ENCODE assay signal across 26 mouse cellular contexts in the genomic region with DNA sequence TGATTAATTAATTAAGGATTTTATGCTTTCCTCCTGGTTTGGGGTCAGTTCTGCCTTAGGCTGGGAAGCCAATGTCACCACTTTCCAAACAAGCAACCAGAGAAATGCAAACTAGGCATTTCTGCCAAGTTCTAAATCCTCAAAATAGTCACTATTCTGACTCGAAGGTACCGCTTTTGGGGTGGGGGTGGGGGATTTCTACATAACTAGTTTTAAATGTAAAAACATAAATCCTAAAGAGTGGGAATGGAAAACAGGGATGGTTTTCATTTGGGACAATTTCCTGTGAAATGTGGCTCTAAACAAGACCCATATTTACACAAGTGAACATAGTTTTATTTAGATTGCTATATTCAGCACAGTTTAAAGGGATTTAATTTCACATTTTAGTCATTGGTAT. TPM values are rescaled to one million over a fixed set of nuclear protein-coding genes. Genes with fewer than 3 reads are reported as not detected.
DNase-seq lines count a peak whose midpoint lies in the region; ATAC-seq and TF ChIP-seq lines count a peak whose summit lies in the region.
"Had no signal": no experiment of that assay in that cellular context is flagged by ENCODE, and none has a peak within 500 bp of the region (broad histone marks: within the 10 kb centered on the region; RNA-seq: fewer than 3 reads in every experiment).

No protein-coding gene starts in this region.

- no peak overlapping the region for H3K4me3 ChIP-seq in embryonic facial prominence, embryonic 11.5 days (ENCODE audit: low read depth, low read length)
- no peak overlapping the region for H3K4me3 ChIP-seq in embryonic facial prominence, embryonic 10.5 days
- no peak overlapping the region for H3K4me3 ChIP-seq in embryonic facial prominence, embryonic 15.5 days (replicated peaks)
- H3K4me3 ChIP-seq in limb, embryonic 14.5 days (replicated peaks; ENCODE audit: low read length): no peak overlapping the region
- H3K4me3 ChIP-seq: erythroblast, embryonic 14.5 days; forebrain, embryonic 12.5 days; forebrain, embryonic 15.5 days; hindbrain, embryonic 10.5 days; hindbrain, embryonic 13.5 days had no signal

- no peak for ATAC-seq in embryonic facial prominence, embryonic 11.5 days (replicated peaks; ENCODE audit: insufficient number of reproducible peaks, low FRiP score, low TSS enrichment, low read depth)
- ATAC-seq in embryonic facial prominence, embryonic 15.5 days (ENCODE audit: insufficient number of reproducible peaks, low FRiP score, low TSS enrichment, low read depth): no peak
- ATAC-seq in limb, embryonic 14.5 days (ENCODE audit: low FRiP score, low read depth): no peak
- ATAC-seq: forebrain, embryonic 15.5 days; hindbrain, embryonic 16.5 days; inflammation-experienced regulatory T-cells, adult 6 months; intestine, embryonic 16.5 days had no signal

- no peak for TF ChIP-seq POLR2A in limb, embryonic 14.5 days (IDR thresholded peaks at IDR 0.05; ENCODE audit: borderline replicate concordance, extremely low read depth, insufficient read depth, insufficient read length)

- 47% methylated on average over 2 of the region's 2 CpGs for WGBS in embryonic facial prominence, embryonic 11.5 days
- WGBS in embryonic facial prominence, embryonic 10.5 days: 69% methylated on average over 2 of the region's 2 CpGs
- 24% methylated on average over 2 of the region's 2 CpGs for WGBS in embryonic facial prominence, embryonic 15.5 days
- 17% methylated on average over 2 of the region's 2 CpGs for WGBS in limb, embryonic 14.5 days

- H3K27ac ChIP-seq in embryonic facial prominence, embryonic 11.5 days (replicated peaks; ENCODE audit: low read depth, low read length): no peak overlapping the region
- H3K27ac ChIP-seq in embryonic facial prominence, embryonic 10.5 days (replicated peaks): no peak overlapping the region
- H3K27ac ChIP-seq in embryonic facial prominence, embryonic 15.5 days (replicated peaks): peak overlapping the region; percentile 55; the same call in 1 of the 2 replicates
- no peak overlapping the region for H3K27ac ChIP-seq in limb, embryonic 14.5 days (replicated peaks; ENCODE audit: low read depth, low read length)
- H3K27ac ChIP-seq: forebrain, embryonic 12.5 days; forebrain, embryonic 15.5 days; hindbrain, embryonic 10.5 days; hindbrain, embryonic 13.5 days had no signal

- no peak overlapping the region for H3K9ac ChIP-seq in embryonic facial prominence, embryonic 11.5 days (replicated peaks; ENCODE audit: low read length)
- H3K9ac ChIP-seq in embryonic facial prominence, embryonic 15.5 days: no peak overlapping the region
- H3K9ac ChIP-seq in limb, embryonic 14.5 days (ENCODE audit: low read depth, low read length, severe bottlenecking): no peak overlapping the region
- H3K9ac ChIP-seq: forebrain, embryonic 12.5 days; forebrain, embryonic 15.5 days; hindbrain, embryonic 13.5 days had no signal

- intact Hi-C loops in gastrocnemius, postnatal 14 days (cut with DNase I; ENCODE audit: low total_unique reads): no loop called here

- H3K4me1 ChIP-seq in embryonic facial prominence, embryonic 11.5 days (ENCODE audit: control insufficient read depth, insufficient read depth, low read length): no peaks in the 10 kb centered on the region
- peaks cover 2% of the 10 kb centered on the region; the same call in 1 of the 2 replicates for H3K4me1 ChIP-seq in embryonic facial prominence, embryonic 10.5 days
- peaks cover 3% of the 10 kb centered on the region; the same call in 1 of the 2 replicates for H3K4me1 ChIP-seq in embryonic facial prominence, embryonic 15.5 days
- H3K4me1 ChIP-seq in limb, embryonic 14.5 days (ENCODE audit: control insufficient read depth, insufficient read depth, low read length): peaks cover 8% of the 10 kb centered on the region; the same call in 1 of the 2 replicates
- H3K4me1 ChIP-seq: forebrain, embryonic 12.5 days; forebrain, embryonic 15.5 days; hindbrain, embryonic 10.5 days; hindbrain, embryonic 13.5 days had no signal

- no peak overlapping the region for H3K4me2 ChIP-seq in embryonic facial prominence, embryonic 11.5 days (ENCODE audit: low read depth, low read length)
- no peak overlapping the region for H3K4me2 ChIP-seq in embryonic facial prominence, embryonic 15.5 days (replicated peaks)
- H3K4me2 ChIP-seq in limb, embryonic 14.5 days (replicated peaks; ENCODE audit: low read depth, low read length, severe bottlenecking): no peak overlapping the region
- H3K4me2 ChIP-seq: forebrain, embryonic 12.5 days; forebrain, embryonic 15.5 days; heart, embryonic 11.5 days; hindbrain, embryonic 13.5 days had no signal

- no peaks in the 10 kb centered on the region for H3K27me3 ChIP-seq in embryonic facial prominence, embryonic 11.5 days (ENCODE audit: control insufficient read depth, insufficient read depth, low read length)
- H3K27me3 ChIP-seq in embryonic facial prominence, embryonic 10.5 days (replicated peaks; ENCODE audit: low read depth, poor library complexity, severe bottlenecking): no peaks in the 10 kb centered on the region
- H3K27me3 ChIP-seq in embryonic facial prominence, embryonic 15.5 days: no peaks in the 10 kb centered on the region
- H3K27me3 ChIP-seq in limb, embryonic 14.5 days (ENCODE audit: control insufficient read depth, insufficient read depth, low read length): no peaks in the 10 kb centered on the region
- H3K27me3 ChIP-seq: forebrain, embryonic 12.5 days; forebrain, embryonic 15.5 days; hindbrain, embryonic 13.5 days had no signal

- H3K36me3 ChIP-seq in embryonic facial prominence, embryonic 11.5 days (replicated peaks; ENCODE audit: control insufficient read depth, insufficient read depth, low read depth, low read length): no peaks in the 10 kb centered on the region
- H3K36me3 ChIP-seq in embryonic facial prominence, embryonic 10.5 days (replicated peaks): peaks cover 10% of the 10 kb centered on the region
- no peaks in the 10 kb centered on the region for H3K36me3 ChIP-seq in embryonic facial prominence, embryonic 15.5 days
- H3K36me3 ChIP-seq in limb, embryonic 14.5 days (ENCODE audit: control insufficient read depth, insufficient read depth, low read length): no peaks in the 10 kb centered on the region
- H3K36me3 ChIP-seq: forebrain, embryonic 12.5 days; forebrain, embryonic 15.5 days; hindbrain, embryonic 10.5 days; hindbrain, embryonic 13.5 days had no signal

- DNase-seq in embryonic facial prominence, embryonic 11.5 days (ENCODE audit: low spot score): peak; percentile 16
- no peak for DNase-seq in embryonic facial prominence, embryonic 10.5 days (ENCODE audit: low spot score)
- peak; percentile 10 for DNase-seq in adipocyte (ENCODE audit: low spot score)
- DNase-seq in limb, embryonic 14.5 days (ENCODE audit: low spot score): peak; percentile 5
- DNase-seq in ovary, adult 18-20 months (ENCODE audit: low spot score): no peak
- DNase-seq in right cerebral cortex, adult 18-20 months: no peak
- DNase-seq in gastrocnemius, postnatal 14 days: no peak
- DNase-seq: adrenal gland, adult 8-10 months; adrenal gland, postnatal 25 days; cerebellum, adult 18-20 months; cerebellum, adult 9-10 months; cerebellum, postnatal 14 days; gastrocnemius, postnatal 10 days; heart, adult 11 months; heart, postnatal 36 days had no signal

- H3K9me3 ChIP-seq in embryonic facial prominence, embryonic 11.5 days (replicated peaks; ENCODE audit: control insufficient read depth, low read length): no peaks in the 10 kb centered on the region
- no peaks in the 10 kb centered on the region for H3K9me3 ChIP-seq in embryonic facial prominence, embryonic 10.5 days
- H3K9me3 ChIP-seq in embryonic facial prominence, embryonic 15.5 days (replicated peaks): no peaks in the 10 kb centered on the region
- H3K9me3 ChIP-seq in limb, embryonic 14.5 days (ENCODE audit: control insufficient read depth, low read length): no peaks in the 10 kb centered on the region
- H3K9me3 ChIP-seq: forebrain, embryonic 12.5 days; forebrain, embryonic 15.5 days; G1E; hindbrain, embryonic 10.5 days; hindbrain, embryonic 13.5 days had no signal

RNA-seq across cellular contexts. Expression of gene Trmt5, which starts 53.9 kb away (rescaled TPM):
- 23.7 and 28.8 TPM in 2 replicates for polyA plus RNA-seq in embryonic facial prominence, embryonic 11.5 days (2014; fragmentation: Nextera tagmentation; extraction: Ambion mirVana)
- polyA plus RNA-seq in embryonic facial prominence, embryonic 10.5 days (2016; fragmentation: Nextera tagmentation; extraction: Ambion mirVana): 19.8 and 21.0 TPM in 2 replicates
- 15.8 and 17.1 TPM in 2 replicates for polyA plus RNA-seq in embryonic facial prominence, embryonic 15.5 days (2015; fragmentation: Nextera tagmentation; extraction: Ambion mirVana)
- 14.1 and 15.3 TPM in 2 replicates for polyA plus RNA-seq in limb, embryonic 14.5 days (2012; rRNA removed)
- polyA plus RNA-seq in limb, embryonic 14.5 days (2014; fragmentation: Nextera tagmentation; extraction: Ambion mirVana): 14.5 and 16.6 TPM in 2 replicates
- total RNA-seq in gastrocnemius, postnatal 14 days (2021): 1 to 10 TPM; 6.3 to 7.5 TPM

RNA-seq across cellular contexts. Expression of gene Slc38a6, which starts 54.0 kb away (rescaled TPM):
- polyA plus RNA-seq in embryonic facial prominence, embryonic 11.5 days (2014; fragmentation: Nextera tagmentation; extraction: Ambion mirVana): 11.0 and 12.8 TPM in 2 replicates
- 8.9 and 10.0 TPM in 2 replicates for polyA plus RNA-seq in embryonic facial prominence, embryonic 10.5 days (2016; fragmentation: Nextera tagmentation; extraction: Ambion mirVana)
- 13.2 and 16.5 TPM in 2 replicates for polyA plus RNA-seq in embryonic facial prominence, embryonic 15.5 days (2015; fragmentation: Nextera tagmentation; extraction: Ambion mirVana)
- 37.6 and 47.3 TPM in 2 replicates for polyA plus RNA-seq in limb, embryonic 14.5 days (2012; rRNA removed)
- 13.1 and 17.2 TPM in 2 replicates for polyA plus RNA-seq in limb, embryonic 14.5 days (2014; fragmentation: Nextera tagmentation; extraction: Ambion mirVana)
- 1 to 10 TPM; 4.5 to 5.5 TPM for total RNA-seq in gastrocnemius, postnatal 14 days (2021)
- polyA plus RNA-seq: erythroblast, embryonic 14.5 days had no signal

Comparison
In these comparisons a context has a peak if more than half of its experiments do, and no peak if none do; other contexts are left out.
1. DNase-seq: peak in embryonic facial prominence, embryonic 11.5 days (single experiment), adipocyte (single experiment) and limb, embryonic 14.5 days (single experiment); none in embryonic facial prominence, embryonic 10.5 days (single experiment), ovary, adult 18-20 months (single experiment), right cerebral cortex, adult 18-20 months (single experiment) and gastrocnemius, postnatal 14 days (single experiment).